Mouse (Mus musculus) lung, embryonic 15.5 days (tissue): Measurements from ENCODE around the gene Tmem9. TPM values are rescaled to one million over a fixed set of nuclear protein-coding genes. Genes with fewer than 3 reads are reported as not detected.

Source experiments
- ATAC-seq: fragments of 200-750 bp; cut with Nextera tagmentation; 2 replicates; pipeline ENCODE4 v1.8.0; 2017; ENCODE audit warnings: moderate number of reproducible peaks, borderline replicate concordance; ENCODE audit not compliant: low FRiP score, low TSS enrichment; ENCODE audit errors: extremely low read depth
- H3K27ac ChIP-seq: fragments of 300-500 bp; sonication (generic); 2 replicates; pipeline ENCODE4 v1.5.1; 2015; ENCODE audit warnings: moderate library complexity, mild to moderate bottlenecking, inconsistent platforms
- H3K27me3 ChIP-seq: fragments of 300-500 bp; sonication (generic); 2 replicates; pipeline ENCODE4 v1.6.1; 2015; ENCODE audit warnings: inconsistent platforms
- H3K36me3 ChIP-seq: fragments of 300-500 bp; sonication (generic); 2 replicates; pipeline ENCODE4 v1.6.1; 2015; ENCODE audit warnings: inconsistent platforms
- H3K4me1 ChIP-seq: fragments of 300-500 bp; sonication (generic); 2 replicates; pipeline ENCODE4 v1.6.1; 2015; ENCODE audit warnings: inconsistent platforms
- H3K4me2 ChIP-seq: fragments of 300-500 bp; sonication (generic); 2 replicates; pipeline ENCODE4 v1.6.1; 2015; ENCODE audit warnings: inconsistent platforms, mild to moderate bottlenecking, moderate library complexity
- H3K4me3 ChIP-seq: fragments of 300-500 bp; sonication (generic); 2 replicates; pipeline ENCODE4 v1.5.1; 2015; ENCODE audit warnings: mild to moderate bottlenecking, inconsistent platforms
- H3K9ac ChIP-seq: fragments of 300-500 bp; sonication (generic); 2 replicates; pipeline ENCODE4 v1.6.1; 2015; ENCODE audit warnings: inconsistent platforms
- H3K9me3 ChIP-seq: fragments of 300-500 bp; sonication (generic); 2 replicates; pipeline ENCODE4 v1.6.1; 2016; ENCODE audit warnings: inconsistent platforms
- WGBS: fragments of 180-500 bp; shearing (Covaris S2); methylation state at CpG from one replicate; pipeline ENCODE4 v1.1.7; 2015; 5-methylcytosine and 5-hydroxymethylcytosine counted together
- polyA plus RNA-seq: library from polyadenylated mRNA; unstranded; fragments of >200 nt; fragmentation: Nextera tagmentation; extraction: Ambion mirVana; gene quantifications from 2 replicates; pipeline ENCODE4 v1.2.1, GENCODE M21; 2015

The Tmem9 gene
- polyA plus RNA-seq, 1 experiment from 2014 or later: 153 TPM

GRCm38 (mm10) chr1:136038746-136039538, 31.0 kb downstream of the Tmem9 start:
- ATAC-seq: no peak
- no peak overlapping the region for H3K4me3 ChIP-seq
- peaks cover 16% of the 10 kb centered on the region for H3K36me3 ChIP-seq
- H3K9me3 ChIP-seq: no peaks in the 10 kb centered on the region
- 70% methylated on average over 5 of the region's 5 CpGs for WGBS
- H3K9ac ChIP-seq: no peak overlapping the region
- no peak overlapping the region for H3K4me2 ChIP-seq
- no peak overlapping the region for H3K27ac ChIP-seq
- H3K4me1 ChIP-seq: peaks cover 15% of the 10 kb centered on the region
- peaks cover 4% of the 10 kb centered on the region; the same call in 1 of the 2 replicates for H3K27me3 ChIP-seq

- H3K4me3 ChIP-seq: no peak overlapping the region
- no peak overlapping the region for H3K9ac ChIP-seq
- peaks cover 15% of the 10 kb centered on the region for H3K4me1 ChIP-seq
- peak overlapping the region; percentile 26; the same call in 1 of the 2 replicates for H3K4me2 ChIP-seq
- ATAC-seq: peak; percentile 75; the same call in 1 of the 2 replicates
- peaks cover under 1% of the 10 kb centered on the region; the same call in 1 of the 2 replicates for H3K36me3 ChIP-seq
- WGBS: 14% methylated on average over 11 of the region's 11 CpGs
- H3K27ac ChIP-seq: no peak overlapping the region
- H3K9me3 ChIP-seq: no peaks in the 10 kb centered on the region
- H3K27me3 ChIP-seq: peaks cover 4% of the 10 kb centered on the region; the same call in 1 of the 2 replicates
Observed at GRCm38 (mm10) chr1:136040452-136040851, 32.5 kb downstream of the Tmem9 start.

- Histone ChIP-seq H3K4me2 (peak overlapping the region; percentile 26), H3K36me3 (no peaks in the 10 kb centered on the region), H3K4me3 (no peak overlapping the region), H3K27me3 (peaks cover 4% of the 10 kb centered on the region; the same call in 1 of the 2 replicates), H3K4me1 (peaks cover 15% of the 10 kb centered on the region), H3K9me3 (no peaks in the 10 kb centered on the region), H3K9ac (no peak overlapping the region), H3K27ac (no peak overlapping the region)
- 10% methylated on average over 4 of the region's 4 CpGs for WGBS
- ATAC-seq: no peak
Observed at GRCm38 (mm10) chr1:136040874-136041273, 32.9 kb downstream of the Tmem9 start.

GRCm38 (mm10) chr1:136045774-136046173, 37.8 kb downstream of the Tmem9 start:
- 8% methylated on average over 4 of the region's 4 CpGs for WGBS

GRCm38 (mm10) chr1:136047432-136047831, 39.5 kb downstream of the Tmem9 start:
- Histone ChIP-seq H3K36me3 (no peaks in the 10 kb centered on the region), H3K9ac (no peak overlapping the region), H3K27me3 (peaks cover 47% of the 10 kb centered on the region), H3K4me3 (no peak overlapping the region), H3K27ac (no peak overlapping the region), H3K4me1 (peaks cover 7% of the 10 kb centered on the region), H3K9me3 (no peaks in the 10 kb centered on the region), H3K4me2 (no peak overlapping the region)
- WGBS: 5% methylated on average over 2 of the region's 2 CpGs
- ATAC-seq: no peak

More at GRCm38 (mm10) chr1:136045774-136046173, 37.8 kb downstream of the Tmem9 start:
- H3K4me3 ChIP-seq: no peak overlapping the region
- H3K9ac ChIP-seq: no peak overlapping the region
- H3K4me2 ChIP-seq: no peak overlapping the region
- H3K9me3 ChIP-seq: no peaks in the 10 kb centered on the region
- peaks cover 38% of the 10 kb centered on the region for H3K27me3 ChIP-seq
- peaks cover 12% of the 10 kb centered on the region for H3K4me1 ChIP-seq
- H3K27ac ChIP-seq: no peak overlapping the region
- no peaks in the 10 kb centered on the region for H3K36me3 ChIP-seq
- ATAC-seq: no peak

GRCm38 (mm10) chr1:136047894-136048293, 39.9 kb downstream of the Tmem9 start:
- Histone ChIP-seq H3K4me1 (peaks cover 7% of the 10 kb centered on the region), H3K27me3 (peaks cover 51% of the 10 kb centered on the region), H3K9ac (no peak overlapping the region), H3K4me2 (no peak overlapping the region), H3K36me3 (no peaks in the 10 kb centered on the region), H3K9me3 (no peaks in the 10 kb centered on the region), H3K27ac (no peak overlapping the region), H3K4me3 (no peak overlapping the region)
- 56% methylated on average over 9 of the region's 9 CpGs for WGBS
- ATAC-seq: no peak

GRCm38 (mm10) chr1:136050312-136051012, 42.5 kb downstream of the Tmem9 start, which contains the start of gene Ascl5:
Gene Ascl5 (plus strand): TSS chr1:136050804.
- 21% methylated on average over 29 of the region's 29 CpGs for WGBS
- Histone ChIP-seq H3K4me2 (peak within 1 kb of the TSS; percentile 44), H3K9me3 (no peaks in the 10 kb centered on the region), H3K27ac (no peak within 1 kb of the TSS), H3K9ac (no peak within 1 kb of the TSS), H3K4me1 (peaks cover 11% of the 10 kb centered on the region), H3K27me3 (peaks cover 53% of the 10 kb centered on the region), H3K4me3 (peak within 1 kb of the TSS; percentile 14), H3K36me3 (no peaks in the 10 kb centered on the region)
- ATAC-seq: 0 out of 2 replicates have a peak, but pooled peaks have one; percentile 24

- Histone ChIP-seq H3K4me3 (peak overlapping the region; percentile 14), H3K27me3 (peaks cover 53% of the 10 kb centered on the region), H3K9ac (no peak overlapping the region), H3K9me3 (no peaks in the 10 kb centered on the region), H3K36me3 (no peaks in the 10 kb centered on the region), H3K4me2 (peak overlapping the region; percentile 44), H3K27ac (no peak overlapping the region), H3K4me1 (peaks cover 11% of the 10 kb centered on the region)
- ATAC-seq: peak; percentile 16; the same call in 1 of the 2 replicates
- WGBS: 1% methylated on average over 36 of the region's 36 CpGs
Observed at GRCm38 (mm10) chr1:136051013-136051315, 43.0 kb downstream of the Tmem9 start.

GRCm38 (mm10) chr1:136051465-136051864, 43.5 kb downstream of the Tmem9 start:
- H3K9me3 ChIP-seq: no peaks in the 10 kb centered on the region
- H3K27me3 ChIP-seq: peaks cover 53% of the 10 kb centered on the region
- H3K4me1 ChIP-seq: peaks cover 11% of the 10 kb centered on the region
- no peaks in the 10 kb centered on the region for H3K36me3 ChIP-seq
- H3K4me3 ChIP-seq: peak overlapping the region; percentile 14
- peak overlapping the region; percentile 44 for H3K4me2 ChIP-seq
- 0% methylated on average over 6 of the region's 6 CpGs for WGBS
- no peak overlapping the region for H3K27ac ChIP-seq
- no peak overlapping the region for H3K9ac ChIP-seq
- ATAC-seq: peak; percentile 77

GRCm38 (mm10) chr1:136052547-136052946, 44.6 kb downstream of the Tmem9 start, which contains the start of gene Cacna1s:
Gene Cacna1s (plus strand): TSS chr1:136052750.
- Histone ChIP-seq H3K4me2 (no peak within 1 kb of the TSS), H3K27me3 (peaks cover 44% of the 10 kb centered on the region), H3K4me3 (no peak within 1 kb of the TSS), H3K36me3 (no peaks in the 10 kb centered on the region), H3K9ac (no peak within 1 kb of the TSS), H3K4me1 (peaks cover 11% of the 10 kb centered on the region), H3K9me3 (no peaks in the 10 kb centered on the region), H3K27ac (no peak within 1 kb of the TSS)
- no peak for ATAC-seq
- 56% methylated on average over 11 of the region's 11 CpGs for WGBS

- no peak overlapping the region for H3K4me3 ChIP-seq
- no peak overlapping the region for H3K4me2 ChIP-seq
- no peak overlapping the region for H3K27ac ChIP-seq
- H3K4me1 ChIP-seq: peaks cover 8% of the 10 kb centered on the region
- no peak for ATAC-seq
- no peak overlapping the region for H3K9ac ChIP-seq
- H3K27me3 ChIP-seq: peaks cover 19% of the 10 kb centered on the region
- no peaks in the 10 kb centered on the region for H3K9me3 ChIP-seq
- 50% methylated on average over 3 of the region's 3 CpGs for WGBS
- no peaks in the 10 kb centered on the region for H3K36me3 ChIP-seq
Observed at GRCm38 (mm10) chr1:136055771-136056170, 47.8 kb downstream of the Tmem9 start.

GRCm38 (mm10) chr1:136058594-136058993, 50.6 kb downstream of the Tmem9 start:
- Histone ChIP-seq H3K4me2 (no peak overlapping the region), H3K36me3 (no peaks in the 10 kb centered on the region), H3K4me1 (0 out of 2 replicates have a peak, but pooled peaks cover 4% of the 10 kb centered on the region), H3K4me3 (no peak overlapping the region), H3K9me3 (no peaks in the 10 kb centered on the region), H3K27ac (no peak overlapping the region), H3K27me3 (peaks cover 3% of the 10 kb centered on the region; the same call in 1 of the 2 replicates), H3K9ac (no peak overlapping the region)
- WGBS: 33% methylated on average over 3 of the region's 3 CpGs
- ATAC-seq: no peak
